Mouse (Mus musculus) embryo, embryonic 11 days (tissue): ENCODE data around the gene Olfml3.

Experiments
- DNase-seq: peaks from one replicate; pipeline ENCODE4 v3.0.0-alpha.2; 2015

Gene Olfml3

DNA sequence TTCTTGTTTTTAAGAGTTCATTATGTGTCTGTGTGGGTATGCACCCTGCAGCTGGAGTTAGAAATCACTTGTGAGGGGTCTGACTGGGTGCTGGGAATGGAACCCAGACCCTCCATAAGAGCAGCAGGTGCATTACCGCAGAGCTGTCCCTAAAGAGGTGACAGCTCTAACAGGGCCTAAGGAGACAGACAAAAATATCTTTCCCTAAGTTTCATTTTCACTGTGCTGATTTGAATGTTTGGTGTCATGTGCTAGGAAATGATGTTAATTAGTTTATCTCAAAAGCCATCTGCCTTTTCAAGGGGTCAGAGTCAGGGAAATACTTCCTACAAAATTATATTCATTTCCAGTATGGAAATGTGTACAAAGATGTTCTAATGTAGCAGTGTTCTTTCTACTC, 1.5 kb upstream of the Olfml3 start, which contains the start of gene Gm10964:
TSS of gene Gm10964 (plus strand) at position 38 of the 400 bp plus-strand sequence.
- DNase-seq: no peak

DNA sequence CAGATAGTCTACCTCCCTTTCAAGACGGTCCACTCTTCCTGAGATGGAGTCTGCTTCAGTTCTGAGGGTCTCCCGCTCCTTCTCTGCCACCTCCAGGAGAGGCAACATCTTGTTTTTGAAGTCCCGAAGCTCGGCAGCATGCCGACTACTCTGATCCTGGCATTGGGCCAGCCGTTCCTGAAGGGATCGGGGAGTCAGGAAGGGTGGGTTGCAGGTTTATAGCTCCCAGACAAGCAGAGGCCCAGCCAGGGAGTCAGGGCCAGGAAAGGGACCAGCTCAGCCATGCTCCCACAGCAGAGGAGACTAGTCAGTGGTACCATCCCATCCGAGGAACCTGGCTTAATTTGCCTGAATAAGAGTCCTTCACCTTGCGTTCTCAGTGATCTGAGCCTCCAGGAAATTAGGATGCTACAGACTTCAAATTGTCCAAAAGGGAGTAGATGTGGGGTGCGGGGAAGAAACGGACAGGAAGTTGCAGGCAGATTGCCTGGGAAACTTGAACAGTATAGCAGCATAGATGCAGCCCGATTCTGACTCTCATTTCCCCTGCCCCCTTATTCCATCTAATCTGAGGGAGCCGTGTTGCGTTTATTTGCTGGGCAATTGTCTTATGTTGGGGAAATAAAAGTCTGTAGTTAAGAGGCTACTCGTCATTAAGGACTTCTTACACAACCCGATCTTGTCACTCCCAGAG, 593 bp downstream of the Olfml3 start:
- peak; percentile 25 for DNase-seq

DNA sequence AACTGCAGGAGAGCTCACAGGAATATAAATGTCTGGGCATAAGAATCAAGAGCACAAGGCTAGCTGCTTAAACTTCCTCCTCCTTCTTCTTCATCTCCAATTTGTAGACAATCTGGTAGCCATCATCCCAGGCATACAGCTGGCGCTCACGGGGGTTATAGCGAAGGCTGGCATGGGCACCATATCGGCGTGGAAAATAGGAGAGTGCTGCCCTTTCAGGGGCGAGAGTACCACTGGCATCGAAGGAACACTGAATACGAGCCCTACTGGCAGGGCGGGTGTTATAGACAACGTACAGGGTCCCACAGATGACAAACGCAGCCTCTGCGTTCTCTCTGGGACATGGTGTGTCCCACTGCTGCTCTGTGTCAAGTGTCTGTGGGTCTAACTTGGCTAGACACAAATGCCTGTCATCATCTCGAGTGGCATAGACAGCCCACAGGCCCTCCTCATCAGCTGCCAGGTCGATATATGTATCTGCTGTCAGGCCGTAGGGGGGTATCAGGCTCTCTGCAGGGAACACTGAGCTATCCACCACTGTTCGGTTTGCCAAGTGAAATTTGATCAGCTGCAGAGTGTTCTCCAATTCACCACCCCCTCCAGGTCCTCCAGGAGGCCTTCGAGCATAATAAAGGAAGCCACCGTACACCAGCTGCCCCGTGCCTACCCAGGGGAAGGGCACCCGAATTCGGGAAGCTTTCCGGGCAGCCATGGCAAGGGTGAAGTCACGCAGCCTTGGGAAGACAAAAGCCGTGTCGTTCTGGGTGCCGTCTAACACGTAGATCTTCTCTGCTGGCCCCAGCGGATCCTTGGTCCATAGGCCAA, 1.8 kb downstream of the Olfml3 start:
- no peak for DNase-seq

DNA sequence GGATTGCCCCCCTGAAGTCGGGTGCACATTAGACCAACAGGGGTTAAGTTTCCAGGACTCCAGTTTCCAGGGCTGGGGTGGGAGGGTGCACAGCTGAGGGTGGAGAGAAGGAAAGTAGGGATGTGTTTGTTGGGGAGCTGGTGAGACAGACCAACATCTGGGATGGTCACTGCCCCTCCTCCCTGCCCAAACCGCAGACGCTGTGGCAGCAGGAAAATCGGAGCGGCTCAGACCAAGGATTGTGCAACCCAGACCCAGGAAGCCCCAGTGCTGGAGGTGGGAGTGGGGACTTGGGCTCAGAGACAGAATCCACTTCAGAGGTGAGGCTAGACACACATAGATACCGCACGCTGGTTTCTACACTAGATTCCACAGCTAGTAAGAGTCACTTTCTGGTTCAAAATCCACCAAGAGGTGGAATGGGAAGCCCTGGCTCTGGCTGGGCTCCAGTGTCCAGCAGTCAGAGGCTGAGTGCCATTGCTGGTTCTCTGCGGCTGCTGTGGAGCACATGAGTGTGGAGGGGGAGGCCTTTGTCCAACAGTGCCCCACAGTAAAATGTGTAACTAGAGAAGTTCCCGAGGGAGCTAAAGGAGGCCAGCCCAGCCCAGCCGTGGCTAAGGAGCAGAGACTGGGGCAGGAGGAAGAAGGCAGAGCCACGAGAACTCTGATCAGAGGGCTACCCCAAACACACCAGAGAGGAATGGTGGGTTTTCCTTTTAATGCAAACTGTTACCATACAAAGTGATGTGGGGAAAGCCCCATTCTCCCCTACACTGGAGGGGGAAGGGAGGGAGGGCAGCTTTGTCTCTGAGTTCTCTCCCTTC, 2.9 kb downstream of the Olfml3 start:
- peak; percentile 81 for DNase-seq

DNA sequence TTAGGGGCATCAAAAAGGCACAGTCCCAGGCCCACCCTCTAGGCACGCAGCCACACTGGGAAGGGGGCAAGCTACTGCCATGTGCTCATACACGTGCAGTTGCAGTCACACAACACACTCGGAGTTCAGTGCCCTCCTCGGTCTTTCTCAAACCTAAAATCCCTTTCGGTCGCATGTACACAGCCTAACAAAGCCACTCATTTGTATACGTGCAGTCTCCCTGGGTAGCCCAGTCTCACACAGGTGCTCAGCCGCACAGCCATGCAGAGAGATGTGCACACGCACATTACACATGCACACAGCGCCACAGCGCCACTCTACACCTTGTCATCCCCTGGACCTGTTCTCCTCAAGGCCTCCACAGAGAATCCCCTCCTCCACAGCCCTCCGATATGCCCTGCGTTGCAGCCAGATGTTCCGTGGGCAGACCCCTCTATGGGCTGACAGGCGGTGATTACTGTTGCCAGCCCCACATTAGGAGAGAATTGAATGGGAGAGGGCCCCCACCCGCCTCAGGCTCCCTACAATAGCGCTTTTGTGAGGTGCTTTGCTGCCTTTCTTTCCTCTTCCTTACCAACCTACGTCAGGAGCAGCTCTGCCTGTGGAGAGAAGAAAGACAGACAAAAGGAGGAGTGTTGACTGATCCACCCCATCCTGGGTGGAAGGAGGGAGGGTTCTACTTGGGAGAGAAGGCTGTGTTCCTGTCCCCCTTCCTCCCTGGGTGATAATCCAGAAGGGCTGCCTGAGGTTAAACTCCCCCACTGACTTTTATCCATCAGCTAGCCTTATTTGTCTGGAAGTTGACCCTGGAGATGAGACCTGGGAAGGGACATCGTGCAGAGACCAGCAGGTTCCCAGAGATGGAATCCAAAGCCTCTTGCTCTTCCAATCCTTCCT, 3.8 kb downstream of the Olfml3 start:
- DNase-seq: peak; percentile 64

DNA sequence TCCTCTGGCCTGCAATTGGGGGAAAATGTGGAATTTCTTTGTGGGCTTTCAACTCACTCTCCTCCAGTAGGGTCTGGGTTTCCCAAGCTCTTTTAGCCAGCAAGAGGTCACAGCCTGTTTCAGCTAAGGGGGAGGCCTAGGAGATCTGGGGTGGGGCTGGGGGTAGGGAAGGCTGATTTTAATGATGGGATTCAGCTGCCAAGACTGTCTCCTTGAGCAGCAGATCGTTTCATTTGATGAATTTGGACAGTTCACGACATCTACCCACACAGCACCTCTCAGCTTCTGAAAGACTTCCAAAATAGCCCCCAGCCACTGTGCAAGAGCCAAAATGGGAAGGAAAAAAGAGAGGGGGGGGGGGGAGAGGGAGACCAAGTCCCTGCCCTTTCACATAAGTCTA, 4.6 kb downstream of the Olfml3 start:
- no peak for DNase-seq

DNA sequence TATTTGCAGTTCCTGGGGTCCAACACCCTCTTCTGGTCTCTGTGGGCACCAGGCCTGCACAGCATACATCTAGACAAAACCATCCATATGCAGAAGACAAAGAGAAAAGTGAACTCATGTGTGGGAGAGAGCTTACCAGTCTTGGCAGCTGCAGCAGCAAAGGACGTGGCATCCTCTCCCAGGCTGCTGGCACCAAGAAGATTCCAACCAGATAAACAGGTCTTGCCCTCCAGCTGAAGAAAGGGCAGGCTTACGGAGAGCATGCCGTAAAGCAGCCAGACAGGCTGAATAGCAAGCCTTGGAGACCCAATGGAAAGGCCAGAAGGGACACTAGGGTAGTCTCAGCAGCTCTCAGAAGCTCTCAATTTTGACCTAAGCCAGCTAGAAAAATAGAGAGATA, 5.7 kb downstream of the Olfml3 start:
- DNase-seq: no peak

DNA sequence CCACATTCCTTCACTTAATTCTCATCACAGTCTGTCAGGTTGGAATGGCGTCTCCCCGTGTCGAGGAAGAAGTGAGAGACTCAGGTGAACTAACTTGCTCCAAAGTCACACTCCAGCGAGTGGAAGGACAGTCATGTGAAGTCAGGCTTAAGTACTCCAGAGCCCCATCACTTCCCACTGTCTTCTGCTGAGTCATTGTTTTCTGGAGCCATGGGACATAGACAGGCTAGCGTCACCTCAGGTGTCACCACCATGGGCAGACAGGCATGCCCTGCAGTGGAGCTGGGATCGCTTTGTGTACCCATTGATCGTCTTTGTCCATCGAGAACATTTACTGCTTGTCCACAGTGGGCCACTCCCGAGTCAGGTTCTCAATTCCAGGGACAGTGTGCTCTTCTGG, 8.0 kb downstream of the Olfml3 start:
- DNase-seq: no peak

DNA sequence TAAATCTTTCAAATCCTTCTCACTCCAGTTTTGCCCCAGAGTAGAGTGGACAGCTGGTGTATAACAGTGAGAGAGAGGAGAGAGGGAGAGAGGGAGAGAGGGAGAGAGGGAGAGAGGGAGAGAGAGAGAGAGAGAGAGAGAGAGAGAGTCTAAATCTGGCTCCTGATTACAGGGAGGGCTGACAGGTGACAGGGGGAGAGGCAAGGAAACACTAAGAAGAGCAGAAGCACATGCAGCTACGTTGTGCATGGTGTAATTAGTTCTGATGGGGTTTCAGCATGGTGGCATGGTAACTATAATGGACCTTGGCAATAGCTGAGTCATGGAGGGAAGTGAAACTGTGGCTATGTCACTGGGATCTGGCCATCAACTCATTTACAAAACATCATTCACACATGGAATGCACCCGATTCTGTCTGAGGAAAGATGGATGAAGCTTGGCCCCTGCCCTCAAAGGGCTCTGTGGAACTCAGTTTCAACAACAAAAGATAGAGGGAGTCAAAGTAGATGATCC, 9.9 kb downstream of the Olfml3 start:
- DNase-seq: no peak

DNA sequence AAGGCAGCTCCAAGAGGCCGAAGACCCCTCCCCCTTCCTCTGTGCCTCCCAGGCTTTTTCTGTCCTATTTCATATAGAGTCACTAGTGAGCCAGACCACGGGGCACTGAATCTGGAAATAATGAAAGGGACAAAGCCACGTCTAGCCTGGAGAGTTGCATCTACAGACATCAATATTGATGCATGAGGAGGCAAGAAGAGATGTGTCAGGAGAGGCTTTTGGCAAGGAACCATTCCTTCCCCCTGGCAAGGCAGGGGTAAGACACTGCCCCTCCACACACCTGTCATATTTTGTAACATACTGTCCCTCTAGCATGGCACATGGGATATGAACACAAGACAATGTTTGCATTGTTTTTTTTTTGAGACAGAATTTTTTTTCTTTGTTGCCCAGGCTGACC, 11.2 kb downstream of the Olfml3 start:
- no peak for DNase-seq

DNA sequence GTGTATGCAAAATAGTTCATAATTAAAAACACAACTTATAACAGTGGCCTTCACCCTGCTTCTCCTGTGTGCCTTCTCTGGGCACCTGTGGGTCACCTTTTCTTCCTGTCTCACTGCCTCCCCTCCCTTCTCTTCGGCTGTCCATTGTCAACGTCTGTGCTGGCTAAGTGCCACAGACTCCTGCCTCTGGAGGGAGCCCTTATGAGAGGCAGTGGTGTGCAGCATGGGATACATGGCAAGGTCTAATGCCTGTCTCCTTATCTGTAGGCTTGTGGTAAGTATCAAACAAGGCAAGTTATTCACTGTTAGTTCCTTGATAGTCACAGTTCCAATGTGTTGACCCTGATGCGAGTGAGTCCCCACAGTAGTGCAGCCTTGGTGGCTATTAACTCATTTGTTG, 13.7 kb downstream of the Olfml3 start:
- DNase-seq: no peak

DNA sequence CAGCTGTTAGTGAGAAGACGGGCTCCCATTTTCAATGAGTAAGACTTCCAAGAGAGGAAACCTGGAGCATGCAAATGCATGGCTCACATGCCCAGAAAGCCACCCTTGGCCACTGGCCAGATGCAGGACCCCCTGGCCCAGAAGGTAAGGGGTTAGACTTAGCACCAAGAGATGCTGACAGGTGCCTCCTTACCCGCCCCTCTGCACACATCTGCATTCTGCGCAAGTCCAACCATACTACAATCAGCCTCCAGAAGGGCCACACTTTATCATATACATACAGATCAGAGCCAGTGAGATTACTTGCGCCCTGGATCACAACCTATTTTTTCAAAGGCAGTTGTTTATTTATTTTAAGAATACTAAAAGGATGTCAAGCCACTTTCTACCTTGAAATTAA, 19.1 kb downstream of the Olfml3 start:
- DNase-seq: no peak

DNA sequence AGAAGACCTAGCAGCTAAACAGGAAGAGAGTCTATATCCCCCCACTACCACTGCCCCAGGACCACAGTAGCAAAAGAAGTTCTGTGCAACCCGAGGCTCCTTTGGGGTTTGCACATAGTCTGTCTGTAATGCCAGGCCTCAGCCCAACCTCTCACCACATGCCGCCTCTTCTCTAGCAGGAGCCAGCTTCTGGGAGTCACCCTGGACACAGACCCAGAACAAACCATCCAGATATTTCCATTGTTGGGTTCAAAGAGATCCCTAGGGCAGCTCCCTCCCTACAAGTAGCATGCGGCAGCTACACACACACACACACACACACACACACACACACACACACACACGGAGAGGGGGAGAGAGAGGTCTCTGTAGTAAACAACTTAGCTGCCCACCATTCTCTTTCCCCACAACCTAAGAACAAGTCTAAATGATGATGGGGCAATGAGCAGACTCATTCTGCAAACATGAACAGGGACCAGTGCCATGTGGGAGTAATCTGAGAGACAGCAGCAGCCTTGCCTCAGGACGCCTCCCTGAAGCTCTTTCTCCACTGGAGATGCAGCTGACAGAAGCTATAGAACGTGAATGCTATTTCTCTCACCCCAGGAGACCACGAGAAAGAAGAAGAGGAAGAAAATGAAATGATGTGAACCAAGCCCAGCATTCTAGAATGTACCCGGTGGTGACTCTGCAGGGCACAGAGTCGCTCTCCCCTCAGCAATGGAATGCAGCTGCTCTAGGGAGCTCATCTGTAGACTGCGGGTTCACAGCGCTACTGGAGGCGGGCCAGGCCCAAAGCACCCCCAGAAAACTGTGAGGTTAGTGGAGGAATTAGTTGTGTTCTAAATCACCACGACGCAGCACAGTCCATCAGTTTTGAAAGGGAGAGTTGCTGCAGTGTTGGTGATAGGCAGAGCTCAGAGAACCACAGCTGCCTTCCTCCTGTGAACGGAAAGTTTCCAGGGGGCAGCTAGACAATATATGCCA, 20.7 kb downstream of the Olfml3 start:
- DNase-seq: no peak

DNA sequence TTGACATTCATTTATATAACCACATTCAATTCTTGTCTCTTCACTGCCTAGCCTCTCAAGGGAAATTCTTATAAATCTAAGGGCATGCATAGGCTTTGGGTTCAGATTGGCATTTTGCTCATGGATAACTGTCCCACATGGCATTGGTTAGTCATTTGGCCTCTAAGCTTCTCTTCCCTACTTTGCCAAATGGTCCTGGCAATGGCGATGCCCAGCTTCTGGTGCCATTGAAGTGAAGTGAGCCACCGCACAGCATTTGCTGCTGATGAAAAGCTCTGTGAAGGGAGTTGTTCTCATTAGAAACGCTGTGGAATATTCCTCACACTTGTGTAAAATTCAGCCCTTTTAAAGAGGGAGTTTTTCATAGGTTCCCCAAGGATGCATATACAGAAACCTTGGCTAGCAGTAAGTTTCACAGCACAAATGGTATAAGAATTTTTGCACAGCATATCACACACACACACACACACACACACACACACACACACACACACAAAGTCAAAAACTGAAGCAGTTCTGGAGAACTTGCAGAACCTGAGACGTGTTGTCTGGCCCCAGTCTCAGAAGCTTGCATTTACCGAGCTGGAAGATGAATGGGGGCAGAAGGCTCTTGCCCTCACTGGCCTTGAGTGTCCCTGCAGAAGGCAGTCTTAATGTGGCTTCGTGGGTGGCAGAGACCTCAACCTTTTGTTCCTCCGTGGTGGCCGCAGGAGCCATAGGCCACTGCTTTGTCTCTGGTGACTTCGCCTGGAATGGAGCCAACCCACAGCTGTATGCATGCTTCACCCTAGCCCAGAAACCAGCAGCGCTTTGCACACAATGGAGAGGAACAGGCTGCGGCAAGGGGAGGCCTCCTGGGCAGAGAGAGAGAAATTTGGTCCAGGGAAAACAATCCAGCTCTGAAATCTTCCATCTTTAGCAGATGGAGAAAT, 21.8 kb downstream of the Olfml3 start:
- DNase-seq: peak; percentile 69

DNA sequence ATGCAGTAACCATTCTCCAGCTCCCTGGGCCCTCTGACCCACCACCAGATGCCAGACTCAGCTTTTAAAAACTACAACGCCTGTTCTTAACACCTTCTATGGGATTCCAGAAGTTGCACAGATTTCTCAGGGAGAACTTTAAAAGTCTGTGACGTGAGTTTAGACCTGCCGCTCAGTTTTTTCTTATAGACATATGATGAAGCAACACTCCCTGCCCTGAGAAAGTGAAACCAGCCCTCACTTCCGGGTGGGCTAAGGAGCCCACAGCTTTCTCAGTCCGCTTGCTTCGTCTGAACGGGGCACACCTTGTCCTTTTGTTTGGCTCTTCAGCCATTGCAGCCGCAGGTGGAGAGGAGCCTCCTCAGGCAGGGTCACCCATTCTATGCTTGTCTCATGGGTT, 22.9 kb downstream of the Olfml3 start:
- DNase-seq: no peak

DNA sequence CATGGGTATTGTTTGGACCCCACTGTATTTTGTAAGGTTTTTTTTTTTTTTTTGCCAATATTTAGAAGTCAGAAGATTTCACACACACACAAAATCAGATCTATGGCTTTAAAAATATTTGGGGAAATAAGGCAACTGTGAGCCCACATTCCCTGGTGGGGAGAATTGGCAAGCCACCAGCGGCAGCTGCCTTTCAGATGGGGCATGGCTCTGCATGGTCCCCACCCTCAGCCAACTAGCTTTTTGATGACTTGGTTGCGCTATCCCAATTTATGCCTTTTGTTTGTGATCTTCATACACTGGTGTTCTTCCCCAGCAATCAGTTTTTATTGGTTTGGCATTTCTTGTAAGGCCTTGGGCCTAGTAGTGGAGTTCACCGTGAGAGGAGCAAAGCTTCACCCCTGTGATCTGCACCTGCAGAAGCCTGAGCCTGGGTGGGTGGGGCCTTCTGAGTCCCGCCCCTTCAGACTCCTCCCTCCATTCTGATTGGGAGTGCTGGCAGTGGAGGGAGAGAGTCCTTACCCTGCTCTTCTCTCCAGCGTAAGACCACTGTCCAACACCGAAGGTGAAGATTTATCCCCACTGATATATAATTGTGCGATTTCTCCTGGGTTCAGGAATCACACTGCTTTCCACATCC, 23.4 kb downstream of the Olfml3 start:
- no peak for DNase-seq

DNA sequence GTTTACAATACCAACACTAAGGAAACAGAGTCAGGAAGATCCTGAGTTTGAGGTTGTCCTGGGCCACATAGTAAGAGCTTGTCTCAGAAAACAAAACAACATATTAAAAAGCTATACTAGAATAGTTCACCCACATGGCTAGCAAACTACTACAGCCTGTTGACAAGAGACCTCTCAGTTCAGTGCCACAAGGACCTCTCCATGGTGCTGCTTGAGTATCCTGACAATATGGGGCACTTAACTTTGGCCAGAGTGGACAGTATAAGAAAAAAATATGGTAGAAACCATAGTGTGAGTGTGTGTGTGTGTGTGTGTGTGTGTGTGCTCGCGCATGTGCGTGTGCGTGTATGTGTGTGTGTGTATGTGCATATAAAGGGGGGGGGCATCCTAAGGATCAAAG, 25.6 kb downstream of the Olfml3 start:
- peak; percentile 37 for DNase-seq

DNA sequence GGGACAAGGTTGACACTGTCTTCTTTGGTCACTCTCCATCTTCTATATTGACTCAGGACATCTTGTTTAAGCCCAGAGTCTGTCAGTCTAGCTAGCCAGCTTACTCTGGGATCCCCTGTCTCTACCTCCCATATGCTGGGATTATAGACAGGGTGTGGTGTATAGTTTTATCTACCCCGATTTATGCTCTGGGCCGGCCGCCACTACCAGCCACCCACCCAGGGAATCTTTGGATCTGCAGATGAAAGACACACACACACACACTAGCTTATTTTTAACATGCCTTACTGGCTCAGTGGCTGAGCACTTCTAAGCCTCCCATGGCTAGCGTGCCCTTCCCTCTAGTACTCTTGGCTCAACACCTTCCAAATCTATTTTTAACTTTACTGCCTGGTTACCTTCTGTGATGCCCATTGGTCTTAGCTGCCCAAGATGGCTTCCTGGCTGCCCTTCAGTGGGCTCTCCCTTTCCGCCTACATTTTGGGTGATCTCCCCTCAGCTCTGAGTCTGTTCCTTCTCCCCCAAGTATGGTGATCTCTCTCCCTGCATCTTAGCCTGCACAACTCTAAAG, 28.2 kb downstream of the Olfml3 start:
- no peak for DNase-seq

DNA sequence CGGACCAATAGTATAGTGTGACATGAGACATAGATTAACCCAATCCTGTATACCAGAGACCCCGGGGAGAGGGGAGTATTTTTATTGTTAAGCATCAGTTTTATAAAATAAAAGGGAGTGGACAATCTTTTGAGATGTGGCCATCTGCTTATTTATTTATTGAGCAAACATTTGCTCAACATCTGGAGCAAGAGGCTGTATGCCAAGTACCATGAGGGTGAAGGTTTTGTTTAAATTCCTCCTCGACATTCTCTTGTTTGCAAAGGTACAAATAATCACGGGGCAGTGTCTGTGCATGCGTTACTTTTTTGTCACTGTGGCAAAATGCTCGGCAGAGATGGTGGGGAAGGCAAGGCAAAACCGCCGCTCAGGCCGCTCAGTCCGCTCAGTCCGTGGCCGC, 32.4 kb downstream of the Olfml3 start:
- no peak for DNase-seq
